Comparison of ENCODE assay signal across 7 mouse cellular contexts in genomic region chr2:120026984-120027949, GRCm38 (mm10). TPM values are rescaled to one million over a fixed set of nuclear protein-coding genes. Genes with fewer than 3 reads are reported as not detected.
A peak's percentile ranks its signal among the peaks of the same experiment; 100 is the strongest.
DNase-seq lines count a peak whose midpoint lies in the region; ATAC-seq lines count a peak whose summit lies in the region.

TSS of gene Jmjd7 (plus strand) at chr2:120027483.
TSS of gene Gm28042 (plus strand) at chr2:120027493.

- peak within 1 kb of the TSS; percentile 80 for H3K4me3 ChIP-seq in intestine, embryonic 15.5 days (replicated peaks)
- peak within 1 kb of the TSS; percentile 85 for H3K4me3 ChIP-seq in midbrain, embryonic 10.5 days

- peak within 1 kb of the TSS; percentile 87 for H3K9ac ChIP-seq in intestine, embryonic 15.5 days

- H3K4me1 ChIP-seq in intestine, embryonic 15.5 days (replicated peaks), result peaks cover 9% of the 10 kb centered on the region
- peaks cover 16% of the 10 kb centered on the region for H3K4me1 ChIP-seq in midbrain, embryonic 10.5 days

- DNase-seq in adrenal gland, adult (ENCODE audit: inconsistent age in 2 of 2, low spot score in 1 of 2), result peak; percentile 93 to 98
- peak; percentile 94 for DNase-seq in embryo, embryonic 10.5 days (ENCODE audit: low spot score)
- DNase-seq in gastrocnemius, postnatal 14 days, result peak; percentile 95
- DNase-seq in left cerebral cortex, postnatal 25 days (ENCODE audit: low spot score in 2 of 2), result peak; percentile 84 to 90
- DNase-seq in midbrain, embryonic 10.5 days (ENCODE audit: low spot score), result peak; percentile 89
- peak; percentile 91 for DNase-seq in right cerebral cortex, postnatal 4 days

- WGBS in intestine, embryonic 15.5 days, result 5% methylated on average over 50 of the region's 50 CpGs
- WGBS in midbrain, embryonic 10.5 days, result 6% methylated on average over 50 of the region's 50 CpGs

- H3K9me3 ChIP-seq in intestine, embryonic 15.5 days, result no peaks in the 10 kb centered on the region
- no peaks in the 10 kb centered on the region for H3K9me3 ChIP-seq in midbrain, embryonic 10.5 days (replicated peaks)

- H3K4me2 ChIP-seq in intestine, embryonic 15.5 days (replicated peaks), result peak within 1 kb of the TSS; percentile 74

- peaks cover 13% of the 10 kb centered on the region; the same call in 1 of the 2 replicates for H3K36me3 ChIP-seq in intestine, embryonic 15.5 days
- peaks cover 69% of the 10 kb centered on the region for H3K36me3 ChIP-seq in midbrain, embryonic 10.5 days

- intact Hi-C loops in gastrocnemius, postnatal 14 days (cut with DNase I; ENCODE audit: low total_unique reads), result no loop called here
- intact Hi-C loops in left cerebral cortex, postnatal 25 days (cut with DNase I), result no loop called here

- peak; percentile 96 for ATAC-seq in intestine, embryonic 15.5 days

- H3K27ac ChIP-seq in intestine, embryonic 15.5 days, result peak within 1 kb of the TSS; percentile 86
- H3K27ac ChIP-seq in midbrain, embryonic 10.5 days (replicated peaks), result peak within 1 kb of the TSS; percentile 93

- no peaks in the 10 kb centered on the region for H3K27me3 ChIP-seq in intestine, embryonic 15.5 days (replicated peaks)
- H3K27me3 ChIP-seq in midbrain, embryonic 10.5 days (ENCODE audit: low read depth, poor library complexity, severe bottlenecking), result no peaks in the 10 kb centered on the region

RNA-seq across cellular contexts. Expression of gene Jmjd7, which starts in this region (rescaled TPM):
- total RNA-seq in gastrocnemius, postnatal 14 days (2021), result 1 to 10 TPM; 3.0 to 4.7 TPM
- 15.5 and 17.8 TPM in 2 replicates for polyA plus RNA-seq in intestine, embryonic 15.5 days (2015; fragmentation: Nextera tagmentation; extraction: Ambion mirVana)
- 1 to 10 TPM; 3.5 to 4.3 TPM for total RNA-seq in left cerebral cortex, postnatal 25 days (2021)
- 21.2 and 27.5 TPM in 2 replicates for polyA plus RNA-seq in midbrain, embryonic 10.5 days (2016; fragmentation: Nextera tagmentation; extraction: Ambion mirVana)

RNA-seq across cellular contexts. Expression of gene Gm28042, which starts in this region (rescaled TPM):
- total RNA-seq in gastrocnemius, postnatal 14 days (2021), result under 1 TPM; 0.41 to 0.42 TPM
- 2.2 TPM in 2 replicates for polyA plus RNA-seq in intestine, embryonic 15.5 days (2015; fragmentation: Nextera tagmentation; extraction: Ambion mirVana)
- 1 to 10 TPM in 1 of 2 experiments, under 1 TPM in 1; 0.78 to 1.9 TPM for total RNA-seq in left cerebral cortex, postnatal 25 days (2021)
- 5.2 and 6.8 TPM in 2 replicates for polyA plus RNA-seq in midbrain, embryonic 10.5 days (2016; fragmentation: Nextera tagmentation; extraction: Ambion mirVana)

Comparison
In these comparisons a context has a peak if more than half of its experiments do, and no peak if none do; other contexts are left out.
1. Peak in every context shown above with its lines: DNase-seq, ATAC-seq, H3K4me3 ChIP-seq and H3K27ac ChIP-seq.